Mouse (Mus musculus): Measurements from ENCODE around the gene Olfr148.

Gene Olfr148

GRCm38 (mm10) chr9:39610355-39610754 lies at the start of gene Olfr148:
Olfr148 (plus strand) TSS chr9:39610655.
- DNase-seq (ENCODE audit: low spot score): no peak

GRCm38 (mm10) chr9:39575469-39575868 lies 35.0 kb upstream of the Olfr148 start, which contains the start of gene Olfr959:
Olfr959 (minus strand) TSS chr9:39575569.
- no peak for DNase-seq (ENCODE audit: low spot score)

- DNase-seq (ENCODE audit: low spot score): no peak
These were observed 33.4 kb upstream of the Olfr148 start for GRCm38 (mm10) chr9:39577050-39577449.

GRCm38 (mm10) chr9:39602536-39603332 lies 7.7 kb upstream of the Olfr148 start:
- no peak for DNase-seq (ENCODE audit: low spot score)

- DNase-seq (ENCODE audit: low spot score): no peak
These were observed 7.1 kb upstream of the Olfr148 start for GRCm38 (mm10) chr9:39603333-39603845.

- no peak for DNase-seq (ENCODE audit: low spot score)
These were observed 6.4 kb upstream of the Olfr148 start, which contains the start of gene AW551984 for GRCm38 (mm10) chr9:39603999-39604453. AW551984 (minus strand) TSS chr9:39604403.

- DNase-seq (ENCODE audit: low spot score): no peak
These were observed 2.0 kb upstream of the Olfr148 start for GRCm38 (mm10) chr9:39608497-39608896.

GRCm38 (mm10) chr9:39611953-39612352 lies 1.5 kb downstream of the Olfr148 start:
- no peak for DNase-seq (ENCODE audit: low spot score)

GRCm38 (mm10) chr9:39621073-39621472 lies 10.6 kb downstream of the Olfr148 start, which contains the start of gene Olfr960:
Olfr960 (plus strand) TSS chr9:39621373.
- no peak for DNase-seq (ENCODE audit: low spot score)

GRCm38 (mm10) chr9:39623783-39624182 lies 13.3 kb downstream of the Olfr148 start:
- no peak for DNase-seq (ENCODE audit: low spot score)

GRCm38 (mm10) chr9:39624711-39625110 lies 14.3 kb downstream of the Olfr148 start:
- DNase-seq (ENCODE audit: low spot score): no peak

GRCm38 (mm10) chr9:39629069-39629468 lies 18.6 kb downstream of the Olfr148 start:
- no peak for DNase-seq (ENCODE audit: low spot score)

- no peak for DNase-seq (ENCODE audit: low spot score)
These were observed 23.6 kb downstream of the Olfr148 start for GRCm38 (mm10) chr9:39633913-39634594.

GRCm38 (mm10) chr9:39644785-39645184 lies 34.3 kb downstream of the Olfr148 start, which contains the start of gene Olfr961:
Olfr961 (plus strand) TSS chr9:39645085.
- no peak for DNase-seq (ENCODE audit: low spot score)

GRCm38 (mm10) chr9:39647382-39647781 lies 36.9 kb downstream of the Olfr148 start:
- DNase-seq (ENCODE audit: low spot score): no peak

- DNase-seq (ENCODE audit: low spot score): no peak
These were observed 44.4 kb downstream of the Olfr148 start for GRCm38 (mm10) chr9:39654756-39655396.

All from T-cell, adult 2 months (primary cell).